ENCODE assay signal across 8 mouse cellular contexts in genomic region chr8:117474944-117475343, GRCm38 (mm10). TPM values are rescaled to one million over a fixed set of nuclear protein-coding genes. Genes with fewer than 3 reads are reported as not detected.
A peak's percentile ranks its signal among the peaks of the same experiment; 100 is the strongest.
DNase-seq lines count a peak whose midpoint lies in the region; ATAC-seq and TF ChIP-seq lines count a peak whose summit lies in the region.

No protein-coding gene starts in this region.

- intact Hi-C loops in left cerebral cortex, adult 2 months (cut with DNase I) = loop anchor here (2.0 to 10.0 kb wide), 3 partner anchors 94 to 533 kb away; partner anchors contain the start of genes Atmin and Gcsh

- no peak overlapping the region for H3K27ac ChIP-seq in left cerebral cortex, adult 2 months

- peak; percentile 87 for DNase-seq in WW6 (ENCODE audit: low read depth, low spot score)
- DNase-seq in cerebellum, postnatal 14 days = peak; percentile 96 to 99
- peak; percentile 92 to 93 for DNase-seq in frontal cortex, postnatal 25 days (ENCODE audit: low spot score in 2 of 2)
- DNase-seq in hindlimb bud, embryonic 11.5 days (ENCODE audit: extremely low spot score, low read depth, low spot score) = peak; percentile 56
- peak; percentile 88 to 95 for DNase-seq in left cerebral cortex, adult 2 months (ENCODE audit: extremely low spot score in 1 of 2, low spot score in 2 of 2)
- peak; percentile 89 for DNase-seq in right cerebral cortex, postnatal 25 days
- DNase-seq in urinary bladder, postnatal 36 days (ENCODE audit: low spot score in 2 of 2) = peak; percentile 91 to 92

- peak; percentile 82 for ATAC-seq in megakaryocyte, adult 5-6 weeks (ENCODE audit: poor library complexity, severe bottlenecking)

- TF ChIP-seq CTCF in left cerebral cortex, adult 2 months (IDR thresholded peaks at IDR 0.05) = peak; percentile 79

- H3K4me3 ChIP-seq in left cerebral cortex, adult 2 months = no peak overlapping the region

RNA-seq across cellular contexts. Expression of gene Plcg2, which starts 23.1 kb away (rescaled TPM):
- total RNA-seq in left cerebral cortex, adult 2 months (2021) = 1 to 10 TPM; 2.4 to 2.9 TPM
- 104 and 105 TPM in 2 replicates for total RNA-seq in megakaryocyte, adult 5-6 weeks (2015)
- 164 and 180 TPM in 2 replicates for total RNA-seq in megakaryocyte, adult 5-6 weeks (2017)

Comparison
In these comparisons a context has a peak if more than half of its experiments do, and no peak if none do; other contexts are left out.
1. RNA of gene Plcg2, which starts 23.1 kb away (total RNA-seq): 104 to 180 TPM in megakaryocyte, adult 5-6 weeks; 2.4 to 2.9 TPM in left cerebral cortex, adult 2 months; every median in the first group is over 10 times any median in the second.
2. Peak in every context shown above with its lines, with median percentiles within 50 percentile points of each other: DNase-seq.